Mouse (Mus musculus): Measurements from ENCODE around the gene Plch2.
A peak's percentile ranks its signal among the peaks of the same experiment; 100 is the strongest.

Plch2 gene

DNA sequence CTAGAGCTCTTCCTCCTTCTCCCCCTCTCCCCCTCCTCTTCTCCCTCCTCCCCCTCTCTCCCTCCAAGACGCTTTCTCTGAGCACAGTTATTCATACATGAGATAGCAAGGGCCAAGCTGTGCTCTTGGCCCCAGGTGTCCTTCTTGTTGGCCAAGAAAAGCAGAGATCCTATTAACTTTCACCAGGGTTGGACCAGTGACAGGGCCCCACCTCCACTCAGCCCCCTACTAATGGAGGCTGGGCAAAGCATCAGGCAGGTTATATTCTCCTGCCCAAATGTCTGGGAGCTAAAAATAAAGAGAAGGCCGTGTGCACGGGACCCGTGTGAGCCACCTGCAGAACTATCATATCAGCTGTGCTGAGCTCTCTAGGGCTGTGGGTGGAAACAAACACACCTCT, 61.7 kb downstream of the Plch2 start:
- no peak for DNase-seq (ENCODE audit: low read depth in 1 of 2, low spot score in 2 of 2)

DNA sequence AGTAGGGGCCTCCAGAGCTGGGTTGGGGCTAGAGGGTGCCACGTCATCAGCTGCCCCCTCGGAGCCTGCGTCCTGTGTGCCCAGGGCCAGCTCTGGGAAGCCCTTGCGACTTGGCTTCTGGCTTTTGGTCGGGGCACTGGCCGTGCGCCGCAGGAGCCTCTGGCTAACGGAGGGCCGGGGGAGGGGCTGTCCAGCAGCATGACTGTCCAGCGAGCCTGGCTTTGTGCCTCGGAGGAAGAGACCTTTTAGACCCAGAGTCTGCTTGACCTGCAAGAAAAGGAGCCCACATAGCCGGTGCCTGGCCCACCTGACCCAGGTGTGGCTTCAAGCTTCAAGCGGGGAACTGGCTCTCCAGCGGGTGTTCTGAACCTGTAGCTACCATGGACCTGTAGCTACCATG, 69.8 kb downstream of the Plch2 start:
- no peak for DNase-seq (ENCODE audit: low read depth in 1 of 2, low spot score in 2 of 2)

DNA sequence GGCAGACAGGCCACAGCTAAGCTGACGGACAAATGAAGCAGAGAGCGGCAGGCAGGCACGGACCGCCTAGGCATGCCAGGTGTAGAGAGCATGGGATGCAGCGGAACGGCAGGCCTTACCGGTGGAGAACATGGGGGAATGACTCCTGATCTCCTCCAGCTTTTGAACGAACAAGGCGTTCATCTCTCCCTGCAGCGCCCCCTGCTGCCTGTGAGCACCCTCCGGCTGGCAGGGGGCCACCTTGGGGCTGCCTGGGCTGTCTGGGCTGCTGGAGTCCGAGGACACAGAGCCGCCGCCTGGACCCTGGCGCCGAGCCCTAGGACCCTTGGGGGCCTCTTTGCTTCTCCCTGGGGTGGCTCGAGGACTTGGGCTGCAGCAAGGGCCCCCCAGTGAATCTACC, 70.5 kb downstream of the Plch2 start:
- DNase-seq (ENCODE audit: low read depth in 1 of 2, low spot score in 2 of 2) = peak in 1 of 2 experiments; percentile 39

DNA sequence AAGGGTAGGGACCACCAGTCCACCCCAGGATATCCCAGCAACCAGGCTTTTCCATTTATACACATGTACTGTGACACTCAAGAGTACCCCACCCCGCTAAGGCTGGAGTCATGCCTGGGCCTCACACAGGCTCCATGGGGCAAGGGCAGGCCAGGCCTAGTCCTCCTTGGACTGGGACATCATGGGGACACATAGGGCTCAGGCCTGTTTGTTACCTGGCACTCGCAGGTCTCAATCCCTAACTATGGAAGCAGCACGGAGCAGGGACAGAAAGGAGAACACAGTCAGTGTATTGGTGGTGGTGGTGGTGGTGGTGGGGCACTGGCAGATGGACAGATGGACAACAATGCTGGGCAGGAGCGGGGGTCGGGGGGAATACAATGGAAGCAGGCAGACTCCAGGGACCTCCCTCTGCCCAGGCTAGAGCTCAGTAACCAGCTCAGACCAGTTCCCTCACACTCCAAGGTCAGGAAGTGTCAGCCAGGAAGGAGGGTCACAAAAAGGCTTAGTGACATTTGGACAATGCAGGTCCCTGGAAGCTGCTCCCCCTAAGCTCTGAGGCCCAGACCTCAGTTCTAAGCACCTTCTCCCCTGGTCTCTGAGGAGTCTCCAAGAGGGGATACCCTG, 71.3 kb downstream of the Plch2 start:
- DNase-seq (ENCODE audit: low read depth in 1 of 2, low spot score in 2 of 2) = no peak

DNA sequence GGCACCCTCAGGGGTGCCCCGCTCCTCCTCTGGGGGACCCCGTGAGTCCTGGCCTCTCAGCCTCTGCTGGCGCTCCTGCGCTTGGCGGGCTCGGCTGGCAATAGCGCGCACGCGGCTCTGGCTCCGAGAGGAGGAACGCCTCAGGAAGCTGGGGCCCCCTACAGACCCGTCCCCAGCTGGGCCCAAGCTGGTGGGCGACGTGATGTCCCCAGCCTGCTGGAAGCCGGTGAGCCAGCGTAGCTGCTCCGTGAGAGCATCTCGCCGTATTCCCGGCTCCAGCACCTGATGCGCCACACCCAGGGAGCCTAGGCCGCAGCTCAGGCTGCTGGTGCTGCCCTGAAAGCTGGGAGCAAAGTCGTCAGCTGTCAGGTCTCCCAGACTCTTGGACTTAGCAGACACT, 72.8 kb downstream of the Plch2 start:
- no peak for DNase-seq (ENCODE audit: low read depth in 1 of 2, low spot score in 2 of 2)

GRCm38 (mm10) chr4:154982247-154983120, 74.1 kb downstream of the Plch2 start:
- no peak for DNase-seq (ENCODE audit: low read depth in 1 of 2, low spot score in 2 of 2)

GRCm38 (mm10) chr4:154981530-154981929, 75.1 kb downstream of the Plch2 start:
- DNase-seq (ENCODE audit: low read depth in 1 of 2, low spot score in 2 of 2) = peak in 1 of 2 experiments; percentile 8

- DNase-seq (ENCODE audit: low read depth in 1 of 2, low spot score in 2 of 2) = no peak
These were observed 75.5 kb downstream of the Plch2 start for GRCm38 (mm10) chr4:154981076-154981475.

DNA sequence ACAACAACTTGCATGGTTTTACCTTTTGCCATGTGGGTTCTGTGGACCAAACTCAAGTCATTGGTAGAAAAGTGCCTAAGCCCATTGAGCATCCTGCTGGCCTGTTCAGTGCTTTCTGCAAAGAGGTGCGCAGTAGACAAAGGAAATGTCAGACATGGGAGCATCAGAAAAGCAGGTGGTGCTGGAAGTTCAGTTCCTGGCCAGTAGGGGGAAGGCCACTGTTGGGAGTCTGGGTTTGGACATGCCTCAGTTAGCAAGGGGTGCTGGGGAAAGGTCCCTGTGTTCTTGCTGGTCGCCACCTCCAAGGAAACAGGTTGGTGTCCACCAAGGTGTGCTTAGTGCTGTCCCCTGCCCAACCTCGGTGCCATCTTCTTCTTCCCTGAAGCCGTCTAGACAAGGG, 76.5 kb downstream of the Plch2 start:
- DNase-seq (ENCODE audit: low read depth in 1 of 2, low spot score in 2 of 2) = no peak

GRCm38 (mm10) chr4:154974163-154974611, 82.4 kb downstream of the Plch2 start:
- DNase-seq (ENCODE audit: low read depth in 1 of 2, low spot score in 2 of 2) = no peak

DNA sequence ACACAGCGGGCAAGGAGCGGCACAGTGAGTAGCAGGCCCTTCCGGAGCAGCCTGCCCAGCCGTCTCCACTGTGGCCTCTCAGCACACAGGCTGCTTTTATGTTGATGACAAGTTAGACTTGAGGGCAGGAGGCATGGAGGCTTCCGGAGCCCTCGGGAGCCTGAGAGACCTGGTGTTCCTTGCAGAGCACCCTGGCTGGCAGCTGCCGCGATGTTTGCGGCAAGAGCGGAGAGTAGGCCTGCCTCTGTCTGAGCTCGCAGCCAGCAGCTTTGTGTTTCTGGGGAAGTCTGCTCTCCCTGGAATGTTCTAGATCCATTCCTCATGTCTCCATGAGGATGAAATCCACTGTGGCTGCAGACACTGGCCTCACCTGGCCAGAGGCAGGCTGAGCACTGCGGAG, 84.0 kb downstream of the Plch2 start:
- no peak for DNase-seq (ENCODE audit: low read depth in 1 of 2, low spot score in 2 of 2)

DNA sequence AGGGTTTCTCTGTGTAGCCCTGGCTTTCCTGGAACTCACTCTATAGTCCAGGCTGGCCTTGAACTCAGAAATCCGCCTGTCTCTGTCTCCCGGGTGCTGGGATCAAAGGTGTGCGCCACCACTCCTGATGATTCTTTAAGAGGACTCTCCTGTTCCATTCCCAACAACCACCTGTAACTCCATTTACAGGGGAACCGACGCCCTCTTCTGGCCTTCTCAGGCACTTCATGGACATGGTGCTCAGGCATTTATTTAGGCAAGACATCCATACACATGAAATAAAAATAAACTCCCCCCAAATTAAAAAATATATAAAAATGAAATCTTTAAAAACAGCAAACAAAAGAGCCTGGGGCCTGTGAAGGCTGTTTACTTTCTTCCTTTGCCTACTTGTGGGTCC, 89.4 kb downstream of the Plch2 start:
- DNase-seq (ENCODE audit: low read depth in 1 of 2, low spot score in 2 of 2) = peak in 1 of 2 experiments; percentile 22

GRCm38 (mm10) chr4:154965856-154966255, 90.7 kb downstream of the Plch2 start:
- no peak for DNase-seq (ENCODE audit: low read depth in 1 of 2, low spot score in 2 of 2)

DNA sequence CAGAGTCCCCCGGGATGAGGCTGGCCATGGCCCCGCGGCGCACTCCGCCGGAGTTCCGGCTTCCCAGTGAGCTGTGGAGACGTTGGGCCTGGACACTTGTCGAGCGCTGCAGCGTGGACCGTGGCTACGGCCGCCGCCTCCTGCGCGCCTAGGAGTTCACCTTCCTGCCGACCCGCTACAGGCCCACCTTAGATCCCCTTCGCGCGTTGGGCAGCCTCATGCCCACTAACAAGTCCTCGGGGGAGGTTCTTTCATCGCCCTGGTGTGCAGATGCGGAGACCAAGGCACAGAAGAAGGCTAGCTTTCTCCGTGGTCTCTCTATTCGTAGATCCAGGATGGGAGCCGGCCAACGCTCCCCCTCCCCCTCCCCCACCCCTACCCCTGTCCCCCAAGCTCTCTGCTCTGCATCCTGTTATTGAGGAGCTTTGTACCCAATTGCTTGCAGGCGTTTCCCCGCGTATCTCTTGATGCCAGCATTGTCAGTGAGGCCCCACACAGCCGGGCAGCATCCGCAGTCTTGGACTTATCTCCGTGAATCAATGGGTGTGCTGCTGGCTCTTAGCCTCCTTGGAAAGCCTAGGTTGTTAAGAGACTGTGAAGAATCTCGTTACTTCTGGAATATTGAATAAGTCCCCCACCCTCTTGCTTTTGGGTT, 91.9 kb downstream of the Plch2 start:
- no peak for DNase-seq (ENCODE audit: low read depth in 1 of 2, low spot score in 2 of 2)

GRCm38 (mm10) chr4:154963901-154964580, 92.5 kb downstream of the Plch2 start, which contains the start of gene Pank4:
TSS of gene Pank4 (plus strand) at chr4:154964123.
- peak; percentile 48 to 72 for DNase-seq (ENCODE audit: low read depth in 1 of 2, low spot score in 2 of 2)

GRCm38 (mm10) chr4:154963190-154963836, 93.3 kb downstream of the Plch2 start:
- DNase-seq (ENCODE audit: low read depth in 1 of 2, low spot score in 2 of 2) = no peak

GRCm38 (mm10) chr4:154962683-154963082, 93.9 kb downstream of the Plch2 start:
- DNase-seq (ENCODE audit: low read depth in 1 of 2, low spot score in 2 of 2) = no peak

GRCm38 (mm10) chr4:154961911-154962310, 94.7 kb downstream of the Plch2 start:
- peak in 1 of 2 experiments; percentile 29 for DNase-seq (ENCODE audit: low read depth in 1 of 2, low spot score in 2 of 2)

DNA sequence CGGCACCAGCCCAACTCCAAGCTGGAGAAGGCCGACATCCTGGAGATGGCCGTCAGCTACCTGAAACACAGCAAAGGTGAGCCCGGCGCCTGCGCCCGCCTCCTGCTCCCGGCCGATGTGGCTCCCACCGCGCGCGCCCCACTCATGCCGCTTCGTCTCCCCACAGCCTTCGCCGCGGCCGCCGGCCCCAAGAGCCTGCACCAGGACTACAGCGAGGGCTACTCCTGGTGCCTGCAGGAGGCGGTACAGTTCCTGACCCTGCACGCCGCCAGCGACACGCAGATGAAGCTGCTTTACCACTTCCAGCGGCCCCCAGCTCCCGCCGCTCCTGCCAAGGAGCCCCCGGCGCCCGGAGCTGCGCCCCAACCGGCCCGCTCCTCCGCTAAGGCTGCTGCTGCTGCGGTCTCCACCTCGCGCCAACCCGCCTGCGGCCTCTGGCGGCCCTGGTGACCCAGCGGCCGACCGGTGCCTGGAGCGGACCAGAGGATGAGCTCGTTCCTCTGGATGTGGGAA, 95.3 kb downstream of the Plch2 start:
- DNase-seq (ENCODE audit: low read depth in 1 of 2, low spot score in 2 of 2) = peak in 1 of 2 experiments; percentile 29

DNA sequence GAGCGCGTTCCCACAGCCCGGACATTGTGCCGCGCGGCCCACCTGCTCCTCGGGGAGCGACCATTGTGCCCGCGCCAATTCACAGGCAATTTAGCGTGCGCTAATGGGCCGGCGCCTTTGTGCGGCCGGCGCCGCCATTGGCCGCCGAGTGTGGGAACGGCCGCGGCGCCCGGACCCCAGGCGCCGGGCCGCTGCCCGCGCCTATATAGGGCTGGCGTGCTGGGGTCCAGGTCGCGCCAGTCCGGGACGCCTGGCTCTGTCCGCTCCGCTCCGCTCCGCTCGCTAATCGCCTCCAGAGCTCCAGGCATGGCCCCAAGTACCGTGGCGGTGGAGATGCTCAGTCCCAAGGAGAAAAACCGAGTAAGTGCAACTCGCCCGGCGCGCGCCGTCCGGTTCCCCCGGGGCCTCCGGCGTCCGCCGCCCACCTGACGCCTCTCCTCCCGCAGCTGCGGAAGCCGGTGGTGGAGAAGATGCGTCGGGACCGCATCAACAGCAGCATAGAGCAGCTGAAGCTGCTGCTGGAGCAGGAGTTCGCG, 95.8 kb downstream of the Plch2 start, which contains the start of gene Hes5:
Hes5 (plus strand) TSS at position 234 of the 536 bp plus-strand sequence.
- DNase-seq (ENCODE audit: low read depth in 1 of 2, low spot score in 2 of 2) = no peak

All from monocyte, adult 2 months (primary cell).